Mouse (Mus musculus) bone marrow, adult 2 months (tissue): ENCODE measurements at regions not wholly inside any gene's neighbourhood (a gene's known extent, or its start where the extent isn't known, plus 50 kb on each side); places are given as distances from the start of the nearest gene placed in this dataset.

Experiments
- CTCF ChIP-seq: fragments of 200-500 bp; IDR thresholded peaks from 2 replicates; pipeline ENCODE4 v1.5.1; 2011; ENCODE audit warnings: low read length, control low read depth; ENCODE audit not compliant: control insufficient read depth, insufficient read depth
- POLR2A ChIP-seq: fragments of 200-500 bp; IDR thresholded peaks from 2 replicates; pipeline ENCODE4 v1.6.1; 2011; ENCODE audit warnings: low read depth, mild to moderate bottlenecking, control low read depth, low read length, borderline replicate concordance; ENCODE audit not compliant: control insufficient read depth

- TF ChIP-seq POLR2A (no peak), CTCF (no peak)
Measured at GRCm38 (mm10) chr12:77727766-77728165, 466.3 kb upstream of the Gm6657 start.
